ENCODE assay signal across 9 mouse cellular contexts in the genomic region with DNA sequence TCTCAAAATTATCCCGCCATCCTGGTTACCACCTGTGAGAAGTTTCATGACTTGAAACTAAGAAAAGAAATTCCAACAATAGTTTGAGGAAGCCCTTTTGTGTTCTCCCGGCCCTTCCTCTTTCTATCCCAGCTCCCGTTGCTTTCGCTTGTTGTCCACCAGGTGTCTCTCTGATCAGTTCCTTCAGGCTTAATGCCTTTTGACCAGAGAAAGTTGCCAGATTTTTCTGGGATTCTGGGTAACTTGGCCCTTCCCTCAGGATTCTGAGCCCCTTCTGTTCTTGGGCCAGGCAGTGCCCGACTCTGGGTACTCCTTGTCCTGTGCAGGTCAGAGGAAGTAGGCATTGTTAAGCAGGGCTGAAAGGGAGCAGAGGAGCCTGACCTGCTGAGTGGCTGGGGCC. TPM values are rescaled to one million over a fixed set of nuclear protein-coding genes. Genes with fewer than 3 reads are reported as not detected.
DNase-seq lines count a peak whose midpoint lies in the region; ATAC-seq and TF ChIP-seq lines count a peak whose summit lies in the region.
"Had no signal": no experiment of that assay in that cellular context is flagged by ENCODE, and none has a peak within 500 bp of the region (broad histone marks: within the 10 kb centered on the region; RNA-seq: fewer than 3 reads in every experiment).

No protein-coding gene starts in this region.

- H3K4me1 ChIP-seq in liver, postnatal 0 days (ENCODE audit: insufficient read depth), result peaks cover 13% of the 10 kb centered on the region
- H3K4me1 ChIP-seq in liver, embryonic 12.5 days, result peaks cover 25% of the 10 kb centered on the region
- peaks cover 9% of the 10 kb centered on the region for H3K4me1 ChIP-seq in hindbrain, embryonic 16.5 days (ENCODE audit: control insufficient read depth, insufficient read depth, low read depth, low read length)

- H3K27me3 ChIP-seq in liver, postnatal 0 days (ENCODE audit: insufficient read depth, low read length), result no peaks in the 10 kb centered on the region
- peaks cover 6% of the 10 kb centered on the region; the same call in 1 of the 2 replicates for H3K27me3 ChIP-seq in liver, embryonic 12.5 days (replicated peaks)
- H3K27me3 ChIP-seq in hindbrain, embryonic 16.5 days (replicated peaks; ENCODE audit: control insufficient read depth, insufficient read depth, low read length), result no peaks in the 10 kb centered on the region

- no peak overlapping the region for H3K4me3 ChIP-seq in liver, postnatal 0 days (ENCODE audit: low read depth, low read length)
- no peak overlapping the region for H3K4me3 ChIP-seq in liver, embryonic 12.5 days
- H3K4me3 ChIP-seq in hindbrain, embryonic 16.5 days (ENCODE audit: low read length), result no peak overlapping the region
- H3K4me3 ChIP-seq: erythroblast, embryonic 14.5 days had no signal

- WGBS in liver, postnatal 0 days (ENCODE audit: insufficient replicate concordance), result 25% methylated on average over 5 of the region's 5 CpGs
- WGBS in liver, embryonic 12.5 days (ENCODE audit: insufficient replicate concordance), result 31% methylated on average over 5 of the region's 5 CpGs
- WGBS in hindbrain, embryonic 16.5 days, result 9% methylated on average over 5 of the region's 5 CpGs

- peak; percentile 43 to 45 for DNase-seq in cerebellum, adult 18-20 months
- no peak for DNase-seq in cerebellum, adult 11 months
- peak; percentile 12 for DNase-seq in liver, postnatal 0 days
- peak; percentile 79 for DNase-seq in embryo, embryonic 11 days
- DNase-seq in lung, postnatal 36 days, result peak; percentile 54
- no peak for DNase-seq in thymus, postnatal 36 days

- H3K36me3 ChIP-seq in liver, postnatal 0 days (replicated peaks; ENCODE audit: insufficient read depth, low read length), result peaks cover 8% of the 10 kb centered on the region; the same call in 1 of the 2 replicates
- peaks cover 38% of the 10 kb centered on the region for H3K36me3 ChIP-seq in liver, embryonic 12.5 days
- H3K36me3 ChIP-seq in hindbrain, embryonic 16.5 days (ENCODE audit: control insufficient read depth, insufficient read depth, low read length), result 0 out of 2 replicates have a peak, but pooled peaks cover 5% of the 10 kb centered on the region

- H3K9ac ChIP-seq in liver, postnatal 0 days (replicated peaks), result no peak overlapping the region
- H3K9ac ChIP-seq in liver, embryonic 12.5 days, result no peak overlapping the region
- 0 out of 2 replicates have a peak overlapping the region, but pooled peaks have one; percentile 35 for H3K9ac ChIP-seq in hindbrain, embryonic 16.5 days (ENCODE audit: low read depth, low read length)

- ATAC-seq in liver, postnatal 0 days, result no peak
- ATAC-seq in liver, embryonic 12.5 days, result no peak
- peak; percentile 35; the same call in 1 of the 2 replicates for ATAC-seq in hindbrain, embryonic 16.5 days

- no peak overlapping the region for H3K27ac ChIP-seq in liver, postnatal 0 days (ENCODE audit: low read depth)
- H3K27ac ChIP-seq in liver, embryonic 12.5 days, result no peak overlapping the region
- peak overlapping the region; percentile 48; the same call in 1 of the 2 replicates for H3K27ac ChIP-seq in hindbrain, embryonic 16.5 days (ENCODE audit: low read depth, low read length)

- H3K9me3 ChIP-seq in liver, postnatal 0 days (ENCODE audit: low read length), result no peaks in the 10 kb centered on the region
- no peaks in the 10 kb centered on the region for H3K9me3 ChIP-seq in liver, embryonic 12.5 days (replicated peaks)
- H3K9me3 ChIP-seq in hindbrain, embryonic 16.5 days (ENCODE audit: control insufficient read depth, low read length), result no peaks in the 10 kb centered on the region

- H3K4me2 ChIP-seq in liver, postnatal 0 days (ENCODE audit: low read depth, low read length), result no peak overlapping the region
- H3K4me2 ChIP-seq in liver, embryonic 12.5 days, result no peak overlapping the region
- no peak overlapping the region for H3K4me2 ChIP-seq in hindbrain, embryonic 16.5 days (ENCODE audit: low read length)

- no peak for TF ChIP-seq EP300 in liver, postnatal 0 days (IDR thresholded peaks at IDR 0.05; ENCODE audit: low read depth)

- TF ChIP-seq CTCF in liver, postnatal 0 days (IDR thresholded peaks at IDR 0.05; ENCODE audit: low read depth), result peak; percentile 69

RNA-seq across cellular contexts. Expression of a gene that starts 5.6 kb away (rescaled TPM):
- 283 and 284 TPM in 2 replicates for polyA plus RNA-seq in liver, postnatal 0 days (2015; fragmentation: Nextera tagmentation; extraction: Ambion mirVana)
- 522 and 538 TPM in 2 replicates for polyA plus RNA-seq in liver, embryonic 12.5 days (2016; fragmentation: Nextera tagmentation; extraction: Ambion mirVana)
- 586 and 663 TPM in 2 replicates for polyA plus RNA-seq in hindbrain, embryonic 16.5 days (2015; fragmentation: Nextera tagmentation; extraction: Ambion mirVana)

RNA-seq across cellular contexts. Expression of a gene that starts 5.7 kb away (rescaled TPM):
- polyA plus RNA-seq in liver, postnatal 0 days (2015; fragmentation: Nextera tagmentation; extraction: Ambion mirVana), result 8.9 and 9.1 TPM in 2 replicates
- 14.5 and 15.3 TPM in 2 replicates for polyA plus RNA-seq in liver, embryonic 12.5 days (2016; fragmentation: Nextera tagmentation; extraction: Ambion mirVana)
- polyA plus RNA-seq in hindbrain, embryonic 16.5 days (2015; fragmentation: Nextera tagmentation; extraction: Ambion mirVana), result 12.5 and 13.1 TPM in 2 replicates

RNA-seq across cellular contexts. Expression of a gene that starts 7.2 kb away (rescaled TPM):
- polyA plus RNA-seq in liver, postnatal 0 days (2015; fragmentation: Nextera tagmentation; extraction: Ambion mirVana), result 1.9 and 2.2 TPM in 2 replicates
- polyA plus RNA-seq in liver, embryonic 12.5 days (2016; fragmentation: Nextera tagmentation; extraction: Ambion mirVana), result 4.9 TPM in 2 replicates
- polyA plus RNA-seq in hindbrain, embryonic 16.5 days (2015; fragmentation: Nextera tagmentation; extraction: Ambion mirVana), result 12.6 and 18.2 TPM in 2 replicates

RNA-seq across cellular contexts. Expression of a gene that starts 14.1 kb away (rescaled TPM):
- 6.1 and 6.7 TPM in 2 replicates for polyA plus RNA-seq in liver, postnatal 0 days (2015; fragmentation: Nextera tagmentation; extraction: Ambion mirVana)
- polyA plus RNA-seq in liver, embryonic 12.5 days (2016; fragmentation: Nextera tagmentation; extraction: Ambion mirVana), result 18.6 and 19.4 TPM in 2 replicates
- polyA plus RNA-seq in hindbrain, embryonic 16.5 days (2015; fragmentation: Nextera tagmentation; extraction: Ambion mirVana), result 30.0 and 31.8 TPM in 2 replicates

RNA-seq across cellular contexts. Expression of a gene that starts 28.5 kb away (rescaled TPM):
- 13.3 and 14.3 TPM in 2 replicates for polyA plus RNA-seq in liver, postnatal 0 days (2015; fragmentation: Nextera tagmentation; extraction: Ambion mirVana)
- 8.8 and 9.1 TPM in 2 replicates for polyA plus RNA-seq in liver, embryonic 12.5 days (2016; fragmentation: Nextera tagmentation; extraction: Ambion mirVana)
- 13.6 and 14.2 TPM in 2 replicates for polyA plus RNA-seq in hindbrain, embryonic 16.5 days (2015; fragmentation: Nextera tagmentation; extraction: Ambion mirVana)

Comparison
In these comparisons a context has a peak if more than half of its experiments do, and no peak if none do; other contexts are left out.
1. DNase-seq: peak in cerebellum, adult 18-20 months (2 of 2), liver, postnatal 0 days (single experiment), embryo, embryonic 11 days (single experiment) and lung, postnatal 36 days (single experiment); none in cerebellum, adult 11 months (single experiment) and thymus, postnatal 36 days (0 of 2).